Mouse (Mus musculus) adrenal gland, postnatal 14 days (tissue): ENCODE results near the gene Fuca2. TPM values are rescaled to one million over a fixed set of nuclear protein-coding genes. Genes with fewer than 3 reads are reported as not detected.

Experiments used
- DNase-seq: peaks from one replicate; pipeline ENCODE4 v3.0.0; 2021; ENCODE audit warnings: mixed read lengths
- total RNA-seq: library from RNA; stranded (reverse); gene quantifications from 2 replicates; pipeline ENCODE4 v1.2.3, GENCODE M21; 2021

Fuca2 gene
- total RNA-seq, 1 experiment from 2014 or later: 18.5 TPM

DNA sequence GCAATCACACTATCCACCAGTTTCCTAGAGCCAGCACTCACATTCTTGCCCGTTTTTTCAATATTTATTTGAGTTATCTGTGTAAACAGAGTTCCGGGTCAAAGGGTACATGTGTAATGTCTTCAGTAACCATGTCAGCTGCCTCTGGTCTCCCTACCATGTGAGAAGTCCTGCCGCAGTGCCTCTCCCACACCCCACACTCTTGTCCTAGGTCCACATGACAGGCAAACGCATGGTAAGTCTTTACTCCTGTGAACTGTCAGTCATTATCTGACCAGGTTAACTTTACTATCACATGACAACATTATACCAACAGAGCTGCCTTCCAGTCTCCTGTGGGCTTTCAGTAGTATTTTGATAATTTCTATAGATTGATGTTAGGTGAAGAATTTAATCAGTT is 28.8 kb downstream of the Fuca2 start:
- DNase-seq: no peak

DNA sequence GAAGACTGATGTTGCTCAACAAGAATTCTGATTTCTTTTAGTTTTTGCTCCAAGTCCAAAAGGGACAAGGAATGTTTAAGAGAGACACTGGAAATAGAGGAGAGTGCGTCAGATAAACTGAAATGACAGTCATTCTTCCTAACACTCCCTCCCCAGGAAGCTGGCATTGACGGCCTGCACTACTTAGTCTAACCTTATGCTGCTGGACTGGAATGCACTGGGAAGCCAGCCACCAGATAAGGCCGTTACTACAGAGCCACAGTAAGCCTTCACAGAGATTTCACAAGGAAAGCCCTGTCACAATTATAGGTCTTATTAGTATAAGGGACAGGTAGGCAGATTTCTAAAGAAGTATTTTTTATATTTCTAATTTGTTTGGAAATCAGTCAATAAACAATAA is 35.4 kb downstream of the Fuca2 start:
- no peak for DNase-seq

DNA sequence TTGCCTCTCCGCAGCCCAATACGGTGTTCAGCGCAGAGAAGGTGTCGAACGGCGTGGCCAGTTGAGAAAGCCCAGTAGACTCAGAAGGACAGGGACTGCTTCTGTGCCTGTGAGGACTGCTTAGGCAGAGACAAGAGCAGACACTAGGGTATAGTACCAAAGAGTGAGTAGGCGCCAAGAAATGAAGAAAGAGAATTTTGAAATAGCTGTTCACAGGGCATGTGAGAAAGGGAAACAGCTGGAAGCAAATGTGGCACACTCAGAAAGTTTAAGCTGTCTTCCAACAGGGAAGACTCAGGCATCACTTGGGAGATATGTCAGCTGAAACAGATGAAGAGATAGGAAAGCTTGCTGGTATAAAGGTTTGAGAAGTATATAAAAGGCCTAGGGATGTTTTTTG is 37.4 kb downstream of the Fuca2 start:
- DNase-seq: peak; percentile 9

DNA sequence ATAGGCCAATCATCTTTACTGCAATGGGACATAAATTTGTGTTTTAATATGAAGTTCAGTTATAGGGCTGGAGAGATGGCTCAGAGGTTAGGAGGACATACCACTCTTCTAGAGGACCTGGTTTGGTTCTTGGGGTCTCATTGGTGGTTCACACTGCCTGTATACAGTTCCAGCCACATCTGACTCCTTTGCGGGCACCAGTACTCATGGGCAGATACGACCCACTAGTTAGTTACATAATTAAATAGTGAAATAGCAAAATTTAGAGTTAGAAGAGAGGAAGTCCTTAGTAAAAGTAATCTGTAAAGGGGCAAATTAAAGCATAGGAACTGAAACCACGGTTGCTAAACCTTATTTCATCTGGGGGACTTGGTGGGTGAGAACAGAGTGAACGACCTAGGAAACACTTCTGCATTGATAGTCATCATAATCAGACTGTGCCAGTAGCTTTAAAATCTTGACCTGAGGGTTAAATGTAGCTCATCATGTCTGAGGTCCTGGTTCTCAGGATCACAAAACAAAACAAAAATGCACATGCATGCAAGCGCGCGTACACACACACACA is 40.5 kb downstream of the Fuca2 start:
- DNase-seq: no peak

DNA sequence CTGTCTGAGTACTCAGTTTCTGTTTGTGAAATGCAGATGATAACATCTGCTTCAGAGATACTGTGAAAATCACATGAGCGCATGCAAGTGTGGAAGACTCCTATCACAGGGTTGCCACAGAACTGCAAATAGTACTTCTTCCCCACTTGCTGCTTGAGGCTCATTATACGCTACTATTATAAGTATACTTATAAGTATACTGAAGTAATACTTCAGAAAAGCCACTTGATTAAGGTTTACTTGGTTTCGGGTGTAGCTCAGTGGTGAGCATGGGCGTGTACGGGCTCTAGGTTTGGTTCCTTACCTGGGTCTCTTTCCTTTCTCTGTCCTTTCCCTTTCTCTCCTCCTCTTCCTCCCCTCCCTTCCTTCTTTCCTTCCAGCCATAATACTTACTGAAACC is 42.4 kb downstream of the Fuca2 start:
- no peak for DNase-seq

DNA sequence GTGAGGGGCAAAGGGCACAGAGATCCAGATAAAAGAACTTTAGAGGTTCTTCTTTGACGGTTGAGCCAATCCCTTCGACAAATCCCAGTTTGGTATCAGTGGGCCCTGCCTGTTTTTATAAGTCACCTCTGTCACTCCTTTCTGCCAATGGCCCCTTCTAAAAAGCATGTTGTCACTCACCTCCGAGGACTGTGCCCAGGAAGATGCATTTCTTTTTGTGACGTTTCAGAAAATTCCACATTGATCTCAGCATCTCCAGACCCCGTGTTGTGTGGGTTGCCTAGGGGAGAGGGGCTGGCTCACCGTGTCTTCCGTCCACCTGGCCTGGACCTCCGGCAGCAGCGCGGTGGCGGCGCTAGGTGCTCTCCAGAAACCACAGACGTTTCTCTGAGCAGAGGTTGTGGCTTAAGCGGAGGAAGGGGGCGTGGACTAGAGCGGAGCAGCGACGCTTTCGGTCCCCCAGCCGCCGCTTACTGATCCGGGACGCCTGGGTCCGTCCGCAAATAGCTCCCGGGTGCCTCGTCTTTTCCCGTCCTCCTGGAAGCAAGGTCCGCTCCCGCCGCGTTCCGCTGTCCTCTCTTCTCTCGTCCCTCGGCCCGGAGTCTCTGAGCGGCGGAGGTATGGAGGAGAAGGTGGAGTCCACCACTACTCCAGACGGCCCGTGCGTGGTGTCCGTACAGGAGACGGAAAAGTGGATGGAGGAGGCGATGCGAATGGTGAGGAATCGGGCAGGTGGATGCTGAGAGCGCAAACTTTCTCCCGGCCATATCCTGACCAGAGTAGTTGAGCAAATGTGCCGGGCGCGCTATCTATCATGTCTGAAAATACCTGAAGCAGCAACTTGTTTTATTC is 53.5 kb downstream of the Fuca2 start, which contains the start of the genes Adat2 and Pex3:
Adat2 (plus strand) TSS at position 249 of the 852 bp plus-strand sequence.
Pex3 (minus strand) TSS at position 497 of the 852 bp plus-strand sequence.
- peak; percentile 95 for DNase-seq

DNA sequence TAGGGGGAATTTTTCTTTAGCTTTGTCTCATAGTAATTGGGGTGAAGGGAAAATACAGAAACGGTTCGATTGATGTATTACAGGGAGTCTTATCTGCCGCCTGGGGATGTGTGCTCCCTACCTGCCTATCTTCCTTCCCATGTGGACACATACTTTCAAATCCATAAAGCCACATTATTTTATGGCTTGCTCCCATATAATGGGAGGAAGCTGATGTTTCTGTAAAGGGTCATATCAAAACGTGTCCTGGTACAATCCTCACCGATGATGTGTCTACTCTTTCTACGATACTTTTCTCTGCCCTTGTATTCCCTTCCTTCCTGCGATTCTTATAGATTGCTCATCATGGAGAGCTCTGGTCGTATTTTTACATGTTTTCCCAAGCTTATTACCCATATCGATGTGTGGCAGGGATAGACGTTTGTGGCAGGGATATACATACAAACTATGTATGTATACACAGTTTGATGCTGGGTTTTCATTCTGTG is 54.2 kb downstream of the Fuca2 start:
- DNase-seq: no peak

DNA sequence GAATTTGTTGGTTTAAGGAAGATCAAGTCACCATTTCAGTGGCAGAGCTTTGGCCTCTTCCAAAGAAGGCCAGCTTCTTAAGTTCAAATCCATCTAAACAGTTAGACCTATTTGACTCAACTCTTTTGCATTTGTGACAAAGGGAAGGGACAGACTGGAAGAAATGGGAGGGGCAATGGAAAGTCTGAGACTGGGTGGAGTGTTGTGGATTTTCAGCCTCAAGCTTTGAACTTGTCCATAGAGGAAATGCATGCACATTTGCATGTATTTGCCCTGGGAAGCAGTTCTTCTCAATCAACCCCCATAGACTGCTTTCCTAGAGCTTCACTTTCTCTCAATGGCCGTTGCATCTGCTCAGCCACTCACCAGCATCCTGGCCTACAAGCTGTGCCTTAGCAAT is 55.0 kb downstream of the Fuca2 start:
- no peak for DNase-seq

DNA sequence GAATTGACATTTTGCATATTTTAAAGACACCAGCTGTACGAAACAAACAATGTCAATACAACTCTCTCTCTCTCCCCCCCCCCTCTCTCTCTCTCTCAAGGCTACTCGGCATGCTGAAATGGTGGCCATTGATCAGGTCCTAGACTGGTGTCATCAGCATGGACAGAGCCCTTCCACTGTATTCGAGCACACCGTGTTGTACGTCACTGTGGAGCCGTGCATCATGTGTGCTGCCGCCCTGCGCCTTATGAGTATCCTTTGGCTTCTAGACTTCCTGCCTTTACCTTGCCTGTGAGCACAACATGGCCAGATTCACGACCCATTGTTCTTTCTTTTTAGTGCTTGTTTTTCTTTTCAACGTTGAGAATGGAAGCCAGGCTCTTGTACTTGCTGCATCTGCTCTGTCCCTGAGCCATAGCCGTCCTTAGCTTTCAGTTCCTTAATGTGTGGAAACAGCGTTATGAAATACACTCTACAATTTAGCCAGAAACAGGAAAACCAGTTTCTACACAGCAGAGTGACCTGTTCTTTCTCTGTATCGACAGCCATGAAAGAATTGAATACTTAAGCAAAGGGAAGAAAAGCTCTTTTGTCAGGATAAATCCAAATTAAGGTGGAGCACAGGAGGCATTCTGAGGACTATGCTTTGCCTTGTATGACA is 60.8 kb downstream of the Fuca2 start:
- no peak for DNase-seq

DNA sequence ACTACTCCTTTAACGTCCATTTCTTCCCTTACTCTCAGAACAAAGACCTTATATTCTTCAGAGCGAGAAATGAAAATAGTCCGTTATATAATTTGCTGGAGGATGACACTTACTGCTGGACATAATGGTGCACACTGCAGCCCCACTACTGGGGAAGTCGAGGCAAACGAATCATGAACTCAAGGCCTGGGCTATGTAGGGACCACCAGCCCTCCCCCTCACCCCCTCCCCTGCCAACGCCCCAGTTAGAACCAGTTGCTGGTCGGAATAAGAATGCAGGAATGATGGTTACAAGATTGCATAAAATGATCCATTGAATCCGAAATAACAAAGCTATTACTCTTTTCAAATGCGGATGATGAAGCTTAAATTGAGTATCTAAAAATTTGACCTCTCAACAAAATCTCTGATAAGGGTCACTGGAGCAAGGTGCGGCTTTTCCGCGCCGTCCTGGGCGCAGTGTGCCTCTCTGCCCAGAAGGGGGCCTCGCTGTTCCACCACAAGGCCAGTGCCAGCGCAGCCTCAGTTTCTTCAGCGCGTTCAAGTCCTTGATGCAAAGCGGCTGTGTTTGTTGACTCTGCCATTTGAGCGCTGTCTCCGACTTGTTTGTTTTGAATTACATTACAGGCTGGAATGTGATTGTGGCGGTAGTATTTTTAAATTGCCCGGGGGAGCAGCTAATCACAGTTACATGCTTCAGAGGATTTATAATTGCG is 65.2 kb downstream of the Fuca2 start:
- DNase-seq: peak; percentile 76

DNA sequence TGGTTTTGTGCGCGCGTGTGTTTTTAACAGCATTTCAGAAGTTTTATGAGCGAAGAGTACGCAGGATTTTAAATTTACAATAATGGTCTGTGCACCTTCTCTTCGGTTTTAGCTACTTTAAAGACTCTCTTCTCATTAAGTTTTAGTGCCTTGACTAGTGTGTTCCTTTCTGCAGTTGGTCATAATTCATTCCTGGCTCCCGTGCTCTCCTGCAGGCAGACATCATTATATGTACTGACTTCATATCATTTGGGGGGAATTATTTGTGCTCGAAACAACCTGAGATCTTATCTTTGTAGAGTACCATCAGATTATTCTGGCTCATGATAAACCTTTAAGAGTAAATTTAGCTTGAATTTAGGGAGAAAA is 65.7 kb downstream of the Fuca2 start:
- no peak for DNase-seq

DNA sequence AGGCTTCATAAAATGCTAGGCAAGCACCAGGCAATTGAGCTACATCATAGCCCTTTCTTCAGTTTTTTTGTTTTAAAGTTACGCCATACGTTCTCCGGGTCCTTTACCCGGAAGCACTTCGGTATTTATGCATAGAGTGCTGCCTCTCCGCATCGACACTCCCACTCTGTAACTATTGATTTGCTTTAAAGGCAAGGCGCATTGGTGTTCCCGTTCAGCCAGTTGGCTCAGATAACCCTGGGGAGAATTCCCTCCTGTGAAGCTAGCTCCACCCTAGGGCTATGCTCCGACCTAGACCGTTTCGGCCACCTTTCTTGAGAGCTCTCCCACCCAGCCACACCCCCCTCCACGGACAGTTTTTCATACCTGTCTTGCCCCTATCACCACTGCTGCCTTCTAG is 67.1 kb downstream of the Fuca2 start:
- DNase-seq: no peak

Other genes starting within 250 kb of the Fuca2 start
- 26.3 and 31.4 TPM in 2 replicates for gene Phactr2, start 25.1 kb upstream of the Fuca2 start, total RNA-seq
- gene Adat2, start 53.4 kb downstream of the Fuca2 start, total RNA-seq: 4.2 and 4.5 TPM in 2 replicates
- gene Pex3, start 53.6 kb downstream of the Fuca2 start, total RNA-seq: 50.8 and 51.9 TPM in 2 replicates